Mouse (Mus musculus): ENCODE data around the gene Cep83.

DNA sequence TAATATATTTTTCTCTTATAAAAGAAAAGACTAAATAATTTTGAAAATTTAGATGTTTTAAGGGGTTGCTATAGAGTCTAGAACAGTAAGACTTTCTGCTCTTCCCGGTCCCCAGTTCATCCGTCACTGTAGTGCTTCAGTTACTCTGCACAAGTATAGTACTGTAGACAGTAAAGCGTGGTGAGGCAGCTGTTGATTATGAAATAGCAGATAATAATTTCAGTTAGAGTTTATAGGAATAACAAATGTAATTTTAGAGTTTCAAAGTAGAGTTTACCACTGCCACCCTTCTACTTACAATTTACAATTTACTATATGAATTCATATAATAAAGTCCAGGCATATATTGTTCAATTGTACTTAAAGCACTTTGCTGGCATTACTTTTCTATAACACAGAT, 42.0 kb downstream of the Cep83 start:
- TF ChIP-seq CTCF (IDR thresholded peaks at IDR 0.05; ENCODE audit: borderline replicate concordance, control insufficient read depth, extremely low read depth, insufficient read depth, low read length, poor library complexity) (no peak), POLR2A (IDR thresholded peaks at IDR 0.05; ENCODE audit: control insufficient read depth, extremely low read depth, insufficient read depth, low read length, poor library complexity) (no peak)

All from thymus, adult 2 months (tissue).